Mouse (Mus musculus): ENCODE measurements at regions not wholly inside any gene's neighbourhood (a gene's known extent, or its start where the extent isn't known, plus 50 kb on each side); places are given as distances from the start of the nearest gene placed in this dataset.

- no peak for ATAC-seq (replicated peaks; ENCODE audit: low FRiP score)
- H3K4me2 ChIP-seq, result no peak overlapping the region
- no peaks in the 10 kb centered on the region for H3K27me3 ChIP-seq
- H3K9me3 ChIP-seq (replicated peaks), result no peaks in the 10 kb centered on the region
- H3K4me3 ChIP-seq (replicated peaks), result no peak overlapping the region
- H3K9ac ChIP-seq, result no peak overlapping the region
- H3K4me1 ChIP-seq, result no peaks in the 10 kb centered on the region
- no peak overlapping the region for H3K27ac ChIP-seq
- H3K36me3 ChIP-seq, result no peaks in the 10 kb centered on the region
- 90% methylated on average over 2 of the region's 2 CpGs for WGBS
Measured at GRCm38 (mm10) chr10:115749844-115750243, 66.8 kb upstream of the Tspan8 start.

- WGBS, result 88% methylated on average over 5 of the region's 5 CpGs
Measured at GRCm38 (mm10) chr10:115750250-115750649, 66.4 kb upstream of the Tspan8 start.

GRCm38 (mm10) chr10:115758667-115759066 is 58.0 kb upstream of the Tspan8 start:
- no peaks in the 10 kb centered on the region for H3K4me1 ChIP-seq
- H3K9ac ChIP-seq, result no peak overlapping the region
- no peak overlapping the region for H3K4me2 ChIP-seq
- no peak overlapping the region for H3K4me3 ChIP-seq (replicated peaks)
- no peaks in the 10 kb centered on the region for H3K27me3 ChIP-seq
- 88% methylated on average over 1 of the region's 1 CpGs for WGBS
- H3K9me3 ChIP-seq (replicated peaks), result no peaks in the 10 kb centered on the region
- H3K27ac ChIP-seq, result no peak overlapping the region
- no peaks in the 10 kb centered on the region for H3K36me3 ChIP-seq
- ATAC-seq (replicated peaks; ENCODE audit: low FRiP score), result no peak

More at GRCm38 (mm10) chr10:115750250-115750649, 66.4 kb upstream of the Tspan8 start:
- Histone ChIP-seq H3K36me3 (no peaks in the 10 kb centered on the region), H3K27me3 (no peaks in the 10 kb centered on the region), H3K4me1 (no peaks in the 10 kb centered on the region), H3K27ac (no peak overlapping the region), H3K9me3 (replicated peaks) (no peaks in the 10 kb centered on the region), H3K4me2 (no peak overlapping the region), H3K4me3 (replicated peaks) (no peak overlapping the region), H3K9ac (no peak overlapping the region)
- no peak for ATAC-seq (replicated peaks; ENCODE audit: low FRiP score)

All from kidney, embryonic 15.5 days (tissue).